Mouse (Mus musculus) erythroblast, adult 5-6 weeks (primary cell): Measurements from ENCODE around the gene Nox1. TPM values are rescaled to one million over a fixed set of nuclear protein-coding genes. Genes with fewer than 3 reads are reported as not detected.
"Not testable (repeated sequence)": the region's sequence is repeated elsewhere in the genome, so short reads cannot be mapped to it uniquely, and the experiment has no call there.

Experiments used
- ATAC-seq: replicated peaks from 2 replicates; pipeline ENCODE4 v1.8.0; 2016; ENCODE audit warnings: moderate number of reproducible peaks, mild to moderate bottlenecking, moderate TSS enrichment, inconsistent platforms; ENCODE audit not compliant: poor library complexity, low FRiP score, severe bottlenecking
- total RNA-seq, 2 experiments: library from RNA; stranded (forward) in 1 of 2; stranded (reverse) in 1 of 2; fragments of 150-400 nt in 1 of 2; fragments of 200-764, 138-1000 nt in 1 of 2; gene quantifications; 2 replicates each; pipeline versions ENCODE4 v1.2.3 to v1.2.4; 2015 to 2017; ENCODE audit warnings: low replicate concordance in 2 of 2

Nox1 gene
- total RNA-seq (2015; ENCODE audit: low replicate concordance) (not detected in 2 replicates), total RNA-seq (2017; ENCODE audit: low replicate concordance) (0.28 TPM in 1 of 2 replicates, not detected in the other)

DNA sequence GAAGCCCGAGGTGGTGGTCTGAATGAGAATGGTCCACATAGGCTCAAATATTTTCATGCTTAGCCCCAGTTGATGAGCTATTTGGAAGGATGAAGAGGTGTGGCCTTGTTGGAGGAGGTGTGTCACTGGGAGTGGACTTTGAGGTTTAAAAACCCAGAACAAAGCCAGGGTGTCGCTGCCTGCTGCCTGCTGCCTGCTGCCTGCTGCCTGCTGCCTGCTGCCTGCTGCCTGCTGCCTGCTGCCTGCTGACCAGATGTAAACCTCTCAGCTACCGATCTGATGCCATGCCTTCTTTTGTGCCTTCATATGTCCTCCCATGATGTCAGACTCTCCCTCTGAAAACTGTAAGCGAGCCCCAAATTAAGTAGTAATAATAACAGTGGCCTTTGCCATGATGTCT, at the start of gene Nox1:
Nox1 (minus strand) TSS at position 101 of the 400 bp plus-strand sequence.
- no peak for ATAC-seq

DNA sequence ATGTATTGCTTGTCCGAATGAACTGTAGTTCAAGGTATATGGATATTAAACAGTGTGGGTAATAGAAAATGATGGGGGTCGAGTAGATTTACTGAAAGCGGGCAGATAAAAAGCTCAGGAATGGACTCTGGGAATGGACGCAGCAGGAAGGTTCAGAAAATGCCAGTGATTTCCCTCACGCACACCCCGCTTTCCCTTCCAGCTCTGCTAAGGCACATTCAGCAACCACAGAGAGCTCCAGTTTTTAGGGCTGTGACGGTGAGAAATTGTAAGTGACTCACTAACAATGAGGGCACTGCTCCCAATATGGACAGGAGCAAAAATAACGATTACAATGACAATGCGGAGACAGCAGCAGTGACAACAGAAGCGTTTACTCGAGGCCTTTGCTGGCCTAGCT, 40.4 kb upstream of the Nox1 start:
- no peak for ATAC-seq

DNA sequence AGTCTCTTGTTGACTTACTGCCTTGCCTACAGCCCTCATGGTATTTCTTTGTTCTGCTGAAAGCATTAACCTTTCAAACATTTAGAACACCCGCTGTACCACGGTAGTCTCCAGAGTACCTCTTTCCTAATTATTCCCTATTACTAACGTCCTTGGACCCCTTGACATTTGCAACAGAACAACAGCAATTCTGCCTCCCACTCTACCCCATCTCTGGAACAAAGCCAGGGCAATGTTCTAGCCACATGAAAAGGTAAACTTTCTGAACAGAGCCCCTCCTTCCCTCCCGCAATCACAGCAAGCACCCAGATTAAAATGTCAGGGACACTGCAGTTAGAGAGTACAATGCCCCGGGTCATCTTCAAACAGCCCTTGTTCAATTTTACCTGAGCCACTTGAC, 39.4 kb upstream of the Nox1 start:
- ATAC-seq: no peak

DNA sequence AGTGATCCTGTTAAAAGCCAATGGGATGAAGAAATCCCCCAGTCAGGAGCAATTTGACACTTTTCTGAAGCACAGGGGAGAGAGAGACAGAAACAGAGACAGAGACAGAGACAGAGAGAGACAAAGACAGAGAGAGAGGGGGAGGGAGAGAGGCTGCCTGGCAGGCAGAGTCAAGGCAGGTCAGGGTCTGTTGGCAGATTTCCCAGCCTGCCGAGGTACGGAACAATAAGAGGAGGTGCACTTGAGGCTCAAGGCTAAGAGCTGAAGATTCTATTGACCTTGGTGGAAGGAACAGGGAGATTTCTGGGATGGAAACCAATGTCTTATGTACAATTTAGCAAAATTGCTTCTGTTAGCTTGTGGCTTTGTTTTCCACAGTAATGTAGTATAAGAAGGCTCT, 26.4 kb upstream of the Nox1 start:
- ATAC-seq: no peak

DNA sequence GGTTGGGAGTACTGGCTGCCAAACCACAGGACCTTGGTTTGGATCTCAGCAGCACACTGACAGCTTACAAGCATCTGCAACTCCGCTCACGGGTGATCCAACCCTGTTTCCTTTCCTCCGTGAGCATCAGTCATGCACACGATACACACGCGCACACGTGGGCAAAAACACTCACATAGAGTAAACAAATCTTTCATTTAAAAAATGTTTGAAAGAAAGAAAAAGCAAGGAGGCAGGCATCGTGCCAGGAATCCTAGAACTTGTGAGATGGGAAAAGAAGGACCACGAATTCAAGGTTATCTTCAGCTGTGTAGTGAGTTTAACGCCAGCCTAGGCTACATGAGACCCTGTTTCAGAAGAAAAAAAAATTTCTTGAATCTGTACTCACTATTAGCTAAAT, 24.2 kb upstream of the Nox1 start:
- ATAC-seq: no peak

DNA sequence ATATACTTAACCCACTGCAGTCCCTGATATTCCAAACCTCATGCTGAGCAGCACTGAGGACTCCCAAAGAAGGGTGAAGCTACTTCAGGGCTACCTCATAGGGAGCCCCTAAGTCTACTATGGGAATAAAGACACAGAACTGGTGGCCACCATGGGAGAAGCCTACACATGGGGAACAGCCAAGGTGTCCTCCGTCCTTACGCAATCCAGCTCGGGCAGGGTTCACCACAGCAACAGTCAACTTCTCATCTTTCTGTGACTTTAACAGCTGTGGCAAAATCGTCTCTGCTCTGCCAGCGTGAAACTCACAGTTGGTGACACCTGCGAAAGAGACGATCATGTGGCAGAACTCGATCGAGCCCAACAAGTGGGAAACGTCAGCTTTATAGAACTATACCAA, 16.5 kb upstream of the Nox1 start:
- ATAC-seq: no peak

DNA sequence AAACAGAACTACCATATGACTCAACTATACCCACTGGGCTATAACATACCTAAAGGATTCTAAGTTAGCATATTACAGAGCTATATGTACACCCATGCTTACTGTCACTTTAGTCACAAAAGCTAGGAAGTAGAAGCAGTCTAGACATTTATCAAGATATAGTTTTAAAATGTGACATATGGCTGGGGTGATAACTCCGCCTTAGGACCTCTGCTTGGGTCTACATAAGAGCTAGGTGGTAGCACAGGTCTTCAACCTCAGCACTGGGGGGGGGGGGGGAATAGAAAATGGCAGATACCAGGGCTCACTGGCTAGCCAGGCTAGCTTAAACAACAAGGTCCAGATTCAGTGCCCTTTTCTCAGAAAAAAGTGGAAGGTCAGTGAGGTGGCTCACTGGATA, 11.3 kb upstream of the Nox1 start:
- no peak for ATAC-seq

DNA sequence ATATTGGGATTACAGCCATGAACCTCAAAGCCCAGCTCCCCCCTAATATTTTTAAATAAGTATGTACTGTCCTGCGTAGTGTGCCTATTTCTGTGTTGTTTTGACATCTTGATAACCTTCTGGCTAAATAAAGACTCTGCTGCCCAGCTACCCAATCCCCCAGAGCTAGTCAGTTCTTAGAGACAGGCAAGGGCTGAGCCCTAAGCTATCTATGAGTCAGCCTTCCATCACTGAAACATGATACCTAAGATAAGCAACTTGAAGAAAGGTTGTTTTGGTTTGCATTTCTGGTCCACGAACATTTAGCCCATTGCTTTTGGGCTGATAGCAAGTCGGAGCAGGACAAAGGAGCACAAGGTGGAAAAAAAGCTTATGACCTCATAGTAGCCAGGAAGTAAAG, 1.1 kb downstream of the Nox1 start:
- ATAC-seq: no peak

DNA sequence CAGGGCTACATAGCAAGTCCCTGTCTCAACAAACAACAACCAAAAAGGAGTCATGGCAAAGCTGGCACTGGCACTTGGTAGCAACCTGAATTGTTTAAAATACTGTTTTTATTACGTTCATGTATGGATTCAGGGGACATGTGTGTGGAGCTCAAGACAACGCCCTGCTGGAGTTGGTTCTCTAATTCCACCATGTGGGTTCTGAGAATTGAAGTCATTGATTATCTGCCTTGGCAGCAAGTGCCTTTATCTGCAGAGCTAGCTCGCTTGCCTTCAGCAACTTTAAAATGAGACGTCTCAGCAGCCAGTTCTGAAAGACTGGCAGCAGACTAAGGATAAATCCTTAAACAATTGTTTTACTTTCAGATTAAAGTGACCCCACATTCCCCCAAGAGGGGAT, 3.6 kb downstream of the Nox1 start:
- no peak for ATAC-seq

DNA sequence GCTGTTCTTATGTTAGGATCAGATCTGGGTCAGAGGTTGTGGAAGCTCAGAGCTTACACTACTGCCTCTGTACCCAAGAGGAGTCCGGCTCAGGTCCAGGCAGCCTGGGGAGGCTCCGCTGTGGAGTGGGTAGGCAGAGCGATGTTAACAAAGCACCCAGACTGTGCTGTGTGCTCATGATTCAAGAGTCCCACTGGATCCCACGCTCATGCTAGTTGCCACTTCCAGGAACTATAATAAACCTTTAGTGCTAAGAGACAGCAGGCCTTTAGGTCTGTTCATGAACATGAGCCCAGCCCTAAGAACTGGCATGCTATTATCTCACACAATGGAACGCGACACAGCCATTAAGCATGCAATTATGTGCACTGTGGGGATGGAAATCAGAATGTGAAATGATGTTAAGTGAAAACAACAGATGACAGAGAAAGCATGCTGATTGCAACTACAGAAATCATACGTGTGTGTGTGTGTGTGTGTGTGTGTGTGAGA, 10.6 kb downstream of the Nox1 start:
- no peak for ATAC-seq

DNA sequence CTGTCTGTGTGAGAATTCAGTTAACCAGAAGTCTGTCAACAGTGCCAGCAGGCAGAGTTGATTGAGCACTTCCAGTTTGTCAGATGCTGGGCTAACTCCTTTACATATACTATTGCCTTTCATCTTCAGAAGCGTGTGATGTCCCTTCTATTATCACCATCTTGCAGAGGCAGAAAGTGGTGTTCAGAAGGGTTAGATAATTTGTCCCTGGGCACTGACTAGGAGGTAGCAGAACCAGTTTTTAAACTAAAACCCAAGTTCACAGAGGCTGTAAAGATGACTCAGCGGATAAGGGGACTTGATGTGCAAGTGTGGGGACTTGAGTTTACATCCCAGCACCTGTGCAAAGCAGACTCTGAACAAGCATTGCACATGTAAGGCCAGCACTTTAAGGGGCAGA, 13.3 kb downstream of the Nox1 start:
- peak; percentile 57; the same call in 1 of the 2 replicates for ATAC-seq

DNA sequence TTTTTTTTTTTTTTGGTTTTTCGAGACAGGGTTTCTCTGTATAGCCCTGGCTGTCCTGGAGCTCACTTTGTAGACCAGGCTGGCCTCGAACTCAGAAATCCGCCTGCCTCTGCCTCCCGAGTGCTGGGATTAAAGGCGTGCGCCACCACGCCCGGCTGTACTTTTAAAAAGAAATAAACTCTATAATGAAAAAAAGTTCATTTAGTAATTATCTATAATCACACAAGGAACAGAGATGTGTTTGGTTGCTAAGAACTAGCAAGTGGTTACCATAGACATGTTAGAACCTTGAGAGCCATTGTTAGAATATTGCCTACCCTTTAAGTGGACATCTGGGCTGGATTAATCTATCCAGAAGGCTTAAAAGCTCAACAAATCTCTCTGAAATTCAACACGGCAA, 34.6 kb downstream of the Nox1 start, which contains the start of gene Arl13a:
Arl13a (plus strand) TSS at position 301 of the 400 bp plus-strand sequence.
- not testable (repeated sequence) for ATAC-seq

DNA sequence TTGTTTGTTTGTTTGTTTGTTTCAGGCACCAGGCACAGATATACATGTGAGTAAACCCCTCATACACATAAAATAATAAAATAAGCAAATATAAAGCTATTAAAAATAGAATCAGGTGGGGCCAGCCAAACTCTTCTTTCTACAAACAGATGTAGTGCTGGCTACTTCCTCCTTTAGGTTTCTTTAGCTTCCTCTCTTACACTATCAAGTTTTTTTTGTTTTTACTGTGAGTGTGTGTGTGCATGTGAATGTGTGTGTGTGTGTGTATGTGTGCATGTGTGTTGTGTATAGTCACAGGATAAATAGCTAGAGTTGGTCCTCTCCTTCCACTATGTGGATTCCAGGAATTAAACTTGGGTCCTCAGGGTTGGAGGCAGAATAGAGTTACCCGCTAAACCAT, 47.1 kb downstream of the Nox1 start:
- ATAC-seq: no peak

DNA sequence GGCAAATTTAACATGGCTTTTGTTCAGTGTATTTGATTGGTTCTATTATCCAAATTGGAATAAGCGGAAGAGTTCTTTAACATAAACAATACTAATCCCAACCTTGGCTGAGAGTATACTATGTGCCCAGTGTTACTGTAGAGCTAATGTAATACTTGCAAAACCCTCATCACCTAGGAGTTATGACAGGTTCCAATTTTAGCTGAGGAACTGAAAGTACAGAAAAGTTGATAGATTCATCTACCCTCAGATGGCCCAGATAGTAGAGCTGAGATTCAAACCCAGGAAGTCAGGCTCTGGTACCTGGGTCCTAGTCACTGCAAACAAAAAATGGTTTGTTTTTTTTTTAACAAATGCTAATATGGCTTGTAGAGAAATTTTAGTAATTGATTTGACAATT, 51.2 kb downstream of the Nox1 start:
- ATAC-seq: no peak

DNA sequence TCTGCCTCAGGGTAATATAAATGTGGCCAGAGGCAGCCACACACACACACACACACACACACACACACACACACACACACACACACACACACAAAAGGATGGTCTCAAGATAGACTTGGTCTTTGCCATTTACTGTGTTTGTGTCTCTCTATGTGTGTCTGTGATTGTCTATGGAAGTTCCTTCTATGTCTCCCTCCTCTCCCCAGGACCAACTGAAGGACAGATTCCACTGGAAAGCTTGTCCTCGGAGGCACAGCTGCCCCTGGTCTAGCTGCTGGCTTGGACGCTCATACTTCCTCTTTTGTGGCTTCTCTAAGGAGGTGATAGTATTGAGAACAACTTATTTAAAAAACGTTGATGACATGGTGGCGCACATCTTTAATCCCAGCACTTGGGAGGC, 58.3 kb downstream of the Nox1 start:
- ATAC-seq: no peak

DNA sequence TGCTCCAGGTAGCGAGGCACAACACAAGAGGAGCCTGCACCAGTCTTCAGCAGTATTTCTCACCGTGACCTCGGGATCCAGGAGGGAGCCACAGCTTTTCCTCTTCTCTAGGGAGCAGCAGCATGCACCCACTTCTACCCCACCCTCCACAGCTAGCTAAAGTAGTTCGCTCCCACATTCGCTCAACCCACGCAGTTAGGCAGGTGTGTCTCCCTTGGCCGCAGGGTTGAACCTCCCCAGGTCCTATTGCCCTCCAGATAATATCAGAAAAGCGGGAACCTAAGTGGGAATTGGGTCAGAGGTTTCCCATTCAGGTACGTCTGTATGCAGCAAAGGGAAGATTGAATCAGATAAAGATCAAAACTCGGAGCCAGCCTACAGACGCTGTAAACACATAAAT, 58.9 kb downstream of the Nox1 start:
- no peak for ATAC-seq

DNA sequence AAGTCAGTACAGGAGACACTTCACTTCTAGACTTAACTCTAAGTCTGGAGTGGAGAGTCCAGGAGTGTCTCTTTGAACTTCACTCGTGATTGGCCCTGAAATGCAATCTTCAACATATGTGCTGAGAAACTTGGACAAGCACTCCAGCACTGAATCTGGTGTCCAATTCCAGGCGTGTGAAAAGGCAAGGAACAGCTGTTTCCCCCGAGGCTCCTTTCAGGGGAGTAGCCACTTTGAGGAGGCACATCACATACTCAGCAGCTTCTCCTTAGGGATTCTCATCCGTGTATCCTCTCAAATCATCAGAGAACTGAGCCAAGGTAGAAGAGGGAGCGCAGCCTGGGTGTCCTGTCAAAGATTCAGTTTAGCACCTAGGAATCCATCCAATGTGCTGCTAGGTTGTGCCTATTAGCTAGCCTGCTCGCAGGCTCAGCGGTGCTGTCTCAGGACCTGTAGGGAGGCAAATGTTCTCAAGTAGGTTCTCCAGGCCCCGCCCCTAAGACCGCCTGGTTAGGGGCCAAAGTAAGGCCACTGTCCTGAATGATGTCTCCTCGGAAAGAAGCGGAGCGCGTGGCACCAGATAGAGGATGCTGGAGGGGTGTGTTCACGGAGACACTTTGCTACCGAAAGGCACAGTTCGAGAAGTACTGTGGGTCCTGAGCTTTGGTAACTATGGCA, 59.6 kb downstream of the Nox1 start, which contains the start of gene Xkrx:
Xkrx (minus strand) TSS at position 34 of the 678 bp plus-strand sequence.
- ATAC-seq: no peak

DNA sequence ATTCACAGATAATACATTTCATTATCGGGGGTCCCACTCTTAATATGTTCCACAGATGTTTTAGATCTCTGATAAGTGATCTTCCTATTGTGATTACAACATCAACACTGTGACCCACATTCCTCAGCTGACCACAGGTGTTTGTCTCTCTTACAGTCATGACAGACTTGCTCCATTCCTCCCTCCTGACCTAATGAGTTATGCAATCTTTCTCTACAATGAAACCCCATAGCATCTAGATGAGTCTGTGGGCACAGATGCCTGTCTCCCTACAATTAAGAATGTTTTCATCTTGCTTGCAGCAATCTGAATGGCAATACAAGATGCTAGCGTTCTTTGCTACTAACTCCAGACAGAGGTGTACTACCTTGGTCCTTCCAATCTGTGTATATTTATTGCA, 61.3 kb downstream of the Nox1 start:
- no peak for ATAC-seq

DNA sequence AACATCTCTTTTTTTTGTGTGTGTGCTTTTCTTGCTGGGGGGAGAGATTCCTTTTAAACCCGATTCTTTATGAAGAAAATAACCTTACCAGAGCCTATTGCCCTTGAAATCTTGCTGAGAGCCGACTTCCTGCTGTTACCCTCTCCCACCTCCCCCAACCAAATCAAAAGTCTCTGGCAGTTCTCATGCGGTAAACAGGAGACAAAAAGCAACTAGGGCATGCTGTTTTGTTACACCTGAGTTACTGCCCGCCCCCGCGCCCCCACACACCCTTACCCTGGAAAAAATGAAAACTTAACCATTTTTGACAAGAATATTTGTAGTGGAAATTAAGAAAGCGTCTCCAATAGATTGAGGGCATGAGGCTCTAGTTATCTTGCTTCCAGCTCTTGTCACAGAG, 63.6 kb downstream of the Nox1 start:
- ATAC-seq: no peak

DNA sequence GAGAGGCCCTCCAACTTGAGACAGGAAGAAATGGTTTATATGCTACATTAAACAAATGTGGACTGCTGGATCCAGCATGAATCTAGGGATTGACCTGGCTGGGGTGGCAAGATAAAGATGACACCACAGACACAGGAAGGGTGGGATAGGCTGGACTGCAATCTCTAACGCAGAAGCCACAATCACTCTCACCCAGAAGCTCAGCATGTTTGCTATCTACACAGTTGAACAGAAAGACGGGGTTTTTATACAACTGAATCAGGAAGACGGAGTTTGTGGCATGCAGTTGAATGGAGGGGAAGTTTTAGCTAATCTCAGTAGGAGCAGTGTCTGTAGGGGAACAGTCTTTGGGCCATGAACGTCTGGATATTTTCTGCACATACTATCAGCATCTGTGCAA, 79.8 kb downstream of the Nox1 start:
- no peak for ATAC-seq

DNA sequence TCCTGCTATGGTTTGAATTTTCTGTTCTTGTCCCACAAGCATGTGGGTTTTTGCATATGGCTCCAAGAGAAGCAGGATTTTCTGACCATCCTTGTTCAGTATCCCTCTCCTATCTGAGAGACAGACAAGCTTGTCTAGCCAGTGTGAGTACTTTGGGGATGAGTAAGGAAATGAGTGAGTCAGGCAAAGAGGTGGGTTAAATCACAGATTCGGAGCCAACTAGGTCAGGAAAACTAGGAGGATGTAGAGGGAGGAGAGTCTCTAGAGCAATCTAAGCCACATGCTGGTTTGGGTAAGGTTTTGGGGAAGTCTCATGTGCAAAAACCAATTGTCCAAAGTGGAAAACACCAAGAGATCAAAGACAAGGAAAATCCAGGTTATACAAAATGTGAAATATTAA, 80.2 kb downstream of the Nox1 start:
- no peak for ATAC-seq

DNA sequence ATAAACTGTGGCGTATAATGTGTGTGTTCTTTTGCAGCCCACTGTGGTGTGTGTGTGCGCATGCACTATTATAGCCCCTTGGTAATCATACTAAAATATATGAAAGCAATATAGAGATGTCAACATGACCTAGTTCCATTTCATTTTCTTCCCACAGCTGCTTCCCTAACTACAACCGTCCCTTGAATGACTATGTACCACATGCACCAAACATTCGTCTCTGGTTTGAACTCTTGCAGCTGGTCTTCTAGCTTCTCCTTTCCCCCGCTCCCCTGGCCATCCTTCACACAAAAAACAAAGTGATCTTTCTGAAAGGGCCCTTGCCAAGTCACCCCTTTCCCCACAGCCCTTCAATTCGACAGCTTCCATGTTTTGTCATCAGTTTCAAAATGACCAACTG, 81.7 kb downstream of the Nox1 start:
- no peak for ATAC-seq
